Mouse (Mus musculus) E14TG2a.4 (cell line): ENCODE measurements around the gene Inpp5b.

ENCODE experiments used
- CTCF ChIP-seq: conservative IDR thresholded peaks from 2 replicates; pipeline ENCODE4 v1.5.1; 2014; ENCODE audit warnings: low read length
- POU5F1 ChIP-seq: IDR thresholded peaks from 2 replicates; pipeline ENCODE4 v1.6.1; 2014; ENCODE audit warnings: low read length, borderline replicate concordance

- TF ChIP-seq CTCF (no peak), POU5F1 (no peak)
Observed at GRCm38 (mm10) chr4:124693135-124693894, 48.3 kb upstream of the Inpp5b start, which contains the start of gene Utp11.
